Mouse (Mus musculus) thymus, postnatal 36 days (tissue): ENCODE data around the gene Gpr135.

Experiments
- DNase-seq, 2 experiments: peaks; one replicate each; pipeline ENCODE4 v3.0.0; 2022; ENCODE audit warnings: mixed read lengths in 2 of 2

Gene Gpr135

GRCm38 (mm10) chr12:72070327-72071269 is at the start of gene Gpr135:
Gene Gpr135 (minus strand): TSS chr12:72071125.
- peak; percentile 68 to 70 for DNase-seq

- DNase-seq = no peak
These were observed 44.9 kb upstream of the Gpr135 start for GRCm38 (mm10) chr12:72115686-72116345.

- no peak for DNase-seq
These were observed 44.2 kb upstream of the Gpr135 start for GRCm38 (mm10) chr12:72115126-72115525.

GRCm38 (mm10) chr12:72104525-72105281 is 33.8 kb upstream of the Gpr135 start:
- DNase-seq = peak; percentile 8 to 9

GRCm38 (mm10) chr12:72104027-72104426 is 33.1 kb upstream of the Gpr135 start:
- no peak for DNase-seq

- no peak for DNase-seq
These were observed 31.9 kb upstream of the Gpr135 start for GRCm38 (mm10) chr12:72102776-72103175.

GRCm38 (mm10) chr12:72096966-72097365 is 26.0 kb upstream of the Gpr135 start:
- DNase-seq = no peak

GRCm38 (mm10) chr12:72089802-72090201 is 18.9 kb upstream of the Gpr135 start:
- DNase-seq = no peak

- DNase-seq = peak in 1 of 2 experiments; percentile 11
These were observed 15.4 kb upstream of the Gpr135 start for GRCm38 (mm10) chr12:72086166-72086825.

GRCm38 (mm10) chr12:72085329-72086165 is 14.6 kb upstream of the Gpr135 start, which contains the start of the genes L3hypdh and Jkamp:
Gene L3hypdh (minus strand): TSS chr12:72085439.
Gene Jkamp (plus strand): TSS chr12:72085589.
- DNase-seq = peak; percentile 97 to 99

GRCm38 (mm10) chr12:72085024-72085328 is 14.1 kb upstream of the Gpr135 start:
- no peak for DNase-seq

GRCm38 (mm10) chr12:72084261-72085023 is 13.5 kb upstream of the Gpr135 start:
- no peak for DNase-seq

GRCm38 (mm10) chr12:72083265-72083664 is 12.3 kb upstream of the Gpr135 start:
- no peak for DNase-seq

- no peak for DNase-seq
These were observed 11.4 kb upstream of the Gpr135 start for GRCm38 (mm10) chr12:72082370-72082769.

GRCm38 (mm10) chr12:72081961-72082360 is 11.0 kb upstream of the Gpr135 start:
- no peak for DNase-seq

- no peak for DNase-seq
These were observed 7.3 kb upstream of the Gpr135 start for GRCm38 (mm10) chr12:72078248-72078647.

- DNase-seq = no peak
These were observed 1.1 kb downstream of the Gpr135 start for GRCm38 (mm10) chr12:72069626-72070326.

- no peak for DNase-seq
These were observed 13.1 kb downstream of the Gpr135 start for GRCm38 (mm10) chr12:72057780-72058179.

- no peak for DNase-seq
These were observed 17.1 kb downstream of the Gpr135 start for GRCm38 (mm10) chr12:72053851-72054250.

- DNase-seq = no peak
These were observed 17.6 kb downstream of the Gpr135 start for GRCm38 (mm10) chr12:72053303-72053702.
